Mouse (Mus musculus) intestine, embryonic 14.5 days (tissue): Measurements from ENCODE around the gene 1700069L16Rik. TPM values are rescaled to one million over a fixed set of nuclear protein-coding genes. Genes with fewer than 3 reads are reported as not detected.

Experiments used
- ATAC-seq: fragments of 200-750 bp; cut with Nextera tagmentation; replicated peaks from 2 replicates; pipeline ENCODE4 v1.8.0; 2017; ENCODE audit warnings: low read depth, moderate number of reproducible peaks, moderate TSS enrichment, moderate library complexity; ENCODE audit not compliant: low FRiP score, low TSS enrichment
- DNase-seq: peaks from one replicate; pipeline ENCODE4 v3.0.0-alpha.2; 2018; ENCODE audit warnings: low spot score
- H3K27ac ChIP-seq: fragments of 300-500 bp; sonication (generic); 2 replicates; pipeline ENCODE4 v1.5.1; 2014; ENCODE audit warnings: low read depth, mild to moderate bottlenecking, control low read depth
- H3K27me3 ChIP-seq: fragments of 300-500 bp; sonication (generic); replicated peaks from 2 replicates; pipeline ENCODE4 v1.6.1; 2014; ENCODE audit warnings: low read length, control low read depth; ENCODE audit not compliant: control insufficient read depth, insufficient read depth
- H3K36me3 ChIP-seq: fragments of 300-500 bp; sonication (generic); 2 replicates; pipeline ENCODE4 v1.6.1; 2014; ENCODE audit warnings: low read length, control low read depth; ENCODE audit not compliant: control insufficient read depth, insufficient read depth
- H3K4me1 ChIP-seq: fragments of 300-500 bp; sonication (generic); replicated peaks from 2 replicates; pipeline ENCODE4 v1.6.1; 2014; ENCODE audit warnings: low read length, control low read depth, mixed read lengths; ENCODE audit not compliant: control insufficient read depth, insufficient read depth
- H3K4me2 ChIP-seq: fragments of 300-500 bp; sonication (generic); 2 replicates; pipeline ENCODE4 v1.6.1; 2014; ENCODE audit warnings: low read length
- H3K4me3 ChIP-seq: fragments of 300-500 bp; sonication (generic); 2 replicates; pipeline ENCODE4 v1.5.1; 2014; ENCODE audit warnings: low read depth, low read length, control low read depth, mixed read lengths
- H3K9ac ChIP-seq: fragments of 300-500 bp; sonication (generic); 2 replicates; pipeline ENCODE4 v1.6.1; 2014; ENCODE audit warnings: mild to moderate bottlenecking, low read length
- H3K9me3 ChIP-seq: fragments of 300-500 bp; sonication (generic); 2 replicates; pipeline ENCODE4 v1.6.1; 2016; ENCODE audit warnings: low read length, control low read depth; ENCODE audit not compliant: control insufficient read depth
- WGBS: fragments of 180-500 bp; shearing (Covaris S2); extraction: QIAGEN DNeasy Blood & Tissue Kit; methylation state at CpG from one replicate; pipeline ENCODE4 v1.1.7; 2014; 5-methylcytosine and 5-hydroxymethylcytosine counted together
- polyA plus RNA-seq: library from polyadenylated mRNA; unstranded; fragments of >200 nt; fragmentation: Nextera tagmentation; extraction: Ambion mirVana; gene quantifications from 2 replicates; pipeline ENCODE4 v1.2.1, GENCODE M21; 2014

Gene 1700069L16Rik
- polyA plus RNA-seq, 1 experiment from 2014 or later: not detected

- Histone ChIP-seq H3K4me1 (no peaks in the 10 kb centered on the region), H3K27ac (no peak overlapping the region), H3K9me3 (no peaks in the 10 kb centered on the region), H3K4me3 (no peak overlapping the region), H3K36me3 (no peaks in the 10 kb centered on the region), H3K9ac (no peak overlapping the region), H3K4me2 (no peak overlapping the region), H3K27me3 (no peaks in the 10 kb centered on the region)
- WGBS: 33% methylated on average over 5 of the region's 5 CpGs
- ATAC-seq (no peak), DNase-seq (no peak)
Measured at GRCm38 (mm10) chr5:113685471-113685870, 39.1 kb downstream of the 1700069L16Rik start.

- Histone ChIP-seq H3K27me3 (no peaks in the 10 kb centered on the region), H3K4me2 (no peak overlapping the region), H3K27ac (no peak overlapping the region), H3K9ac (no peak overlapping the region), H3K4me1 (no peaks in the 10 kb centered on the region), H3K36me3 (no peaks in the 10 kb centered on the region), H3K4me3 (no peak overlapping the region), H3K9me3 (no peaks in the 10 kb centered on the region)
- no peak for ATAC-seq
- 78% methylated on average over 5 of the region's 5 CpGs for WGBS
- DNase-seq: no peak
Measured at GRCm38 (mm10) chr5:113683246-113683645, 41.3 kb downstream of the 1700069L16Rik start.

GRCm38 (mm10) chr5:113682472-113682871 is 42.1 kb downstream of the 1700069L16Rik start:
- Histone ChIP-seq H3K9me3 (no peaks in the 10 kb centered on the region), H3K4me1 (no peaks in the 10 kb centered on the region), H3K9ac (no peak overlapping the region), H3K4me2 (no peak overlapping the region), H3K27ac (no peak overlapping the region), H3K36me3 (no peaks in the 10 kb centered on the region), H3K4me3 (no peak overlapping the region), H3K27me3 (no peaks in the 10 kb centered on the region)
- DNase-seq (no peak), ATAC-seq (no peak)
- WGBS: 79% methylated on average over 3 of the region's 3 CpGs

GRCm38 (mm10) chr5:113681219-113681618 is 43.4 kb downstream of the 1700069L16Rik start:
- H3K9me3 ChIP-seq: no peaks in the 10 kb centered on the region
- H3K27ac ChIP-seq: no peak overlapping the region
- no peaks in the 10 kb centered on the region for H3K27me3 ChIP-seq
- H3K4me3 ChIP-seq: no peak overlapping the region
- no peaks in the 10 kb centered on the region for H3K4me1 ChIP-seq
- DNase-seq (no peak), ATAC-seq (no peak)
- 71% methylated on average over 14 of the region's 14 CpGs for WGBS
- H3K4me2 ChIP-seq: no peak overlapping the region
- no peaks in the 10 kb centered on the region for H3K36me3 ChIP-seq
- no peak overlapping the region for H3K9ac ChIP-seq

- no peaks in the 10 kb centered on the region for H3K27me3 ChIP-seq
- no peak overlapping the region for H3K4me3 ChIP-seq
- H3K36me3 ChIP-seq: no peaks in the 10 kb centered on the region
- H3K9ac ChIP-seq: no peak overlapping the region
- DNase-seq (no peak), ATAC-seq (no peak)
- WGBS: 87% methylated on average over 4 of the region's 4 CpGs
- H3K9me3 ChIP-seq: no peaks in the 10 kb centered on the region
- no peaks in the 10 kb centered on the region for H3K4me1 ChIP-seq
- H3K27ac ChIP-seq: no peak overlapping the region
- H3K4me2 ChIP-seq: no peak overlapping the region
Measured at GRCm38 (mm10) chr5:113679509-113679908, 45.1 kb downstream of the 1700069L16Rik start.

GRCm38 (mm10) chr5:113678743-113679452 is 45.7 kb downstream of the 1700069L16Rik start:
- no peaks in the 10 kb centered on the region for H3K4me1 ChIP-seq
- no peak for DNase-seq
- H3K4me3 ChIP-seq: no peak overlapping the region
- H3K36me3 ChIP-seq: no peaks in the 10 kb centered on the region
- H3K27me3 ChIP-seq: no peaks in the 10 kb centered on the region
- H3K27ac ChIP-seq: no peak overlapping the region
- no peak overlapping the region for H3K9ac ChIP-seq
- ATAC-seq: no peak
- no peaks in the 10 kb centered on the region for H3K9me3 ChIP-seq
- H3K4me2 ChIP-seq: no peak overlapping the region
- 81% methylated on average over 10 of the region's 10 CpGs for WGBS

GRCm38 (mm10) chr5:113677541-113677940 is 47.0 kb downstream of the 1700069L16Rik start:
- Histone ChIP-seq H3K4me1 (no peaks in the 10 kb centered on the region), H3K4me2 (no peak overlapping the region), H3K27me3 (no peaks in the 10 kb centered on the region), H3K4me3 (no peak overlapping the region), H3K9ac (no peak overlapping the region), H3K9me3 (no peaks in the 10 kb centered on the region), H3K36me3 (no peaks in the 10 kb centered on the region), H3K27ac (no peak overlapping the region)
- 84% methylated on average over 6 of the region's 7 CpGs for WGBS
- ATAC-seq (no peak), DNase-seq (no peak)

GRCm38 (mm10) chr5:113674851-113675250 is 49.7 kb downstream of the 1700069L16Rik start:
- 49% methylated on average over 7 of the region's 7 CpGs for WGBS
- H3K9me3 ChIP-seq: no peaks in the 10 kb centered on the region
- no peak overlapping the region for H3K4me2 ChIP-seq
- no peak overlapping the region for H3K27ac ChIP-seq
- H3K4me3 ChIP-seq: no peak overlapping the region
- H3K36me3 ChIP-seq: no peaks in the 10 kb centered on the region
- ATAC-seq (no peak), DNase-seq (no peak)
- H3K9ac ChIP-seq: no peak overlapping the region
- H3K27me3 ChIP-seq: no peaks in the 10 kb centered on the region
- no peaks in the 10 kb centered on the region for H3K4me1 ChIP-seq

- WGBS: 79% methylated on average over 7 of the region's 7 CpGs
- no peak for ATAC-seq
- Histone ChIP-seq H3K9me3 (no peaks in the 10 kb centered on the region), H3K27me3 (no peaks in the 10 kb centered on the region), H3K4me3 (no peak overlapping the region), H3K36me3 (no peaks in the 10 kb centered on the region), H3K4me1 (no peaks in the 10 kb centered on the region), H3K4me2 (no peak overlapping the region), H3K9ac (no peak overlapping the region), H3K27ac (no peak overlapping the region)
- no peak for DNase-seq
Measured at GRCm38 (mm10) chr5:113672456-113672855, 52.1 kb downstream of the 1700069L16Rik start.
